Mouse (Mus musculus): ENCODE data around the gene Wdr66. TPM values are rescaled to one million over a fixed set of nuclear protein-coding genes. Genes with fewer than 3 reads are reported as not detected.

Wdr66 gene
- polyA plus RNA-seq, 1 experiment from 2014 or later, result 1.7 TPM

GRCm38 (mm10) chr5:123232180-123232579 is 19.7 kb upstream of the Wdr66 start:
- WGBS, result 90% methylated on average over 2 of the region's 2 CpGs
- Histone ChIP-seq H3K27ac (ENCODE audit: low read length) (no peak overlapping the region), H3K9ac (replicated peaks; ENCODE audit: low read length) (no peak overlapping the region), H3K9me3 (ENCODE audit: low read length) (no peaks in the 10 kb centered on the region), H3K4me2 (replicated peaks; ENCODE audit: low read depth, low read length) (no peak overlapping the region), H3K36me3 (ENCODE audit: insufficient read depth, low read length) (0 out of 2 replicates have a peak, but pooled peaks cover 2% of the 10 kb centered on the region), H3K4me3 (ENCODE audit: low read length) (no peak overlapping the region), H3K4me1 (ENCODE audit: insufficient read depth, low read length) (peaks cover 9% of the 10 kb centered on the region), H3K27me3 (ENCODE audit: insufficient read depth, low read length) (no peaks in the 10 kb centered on the region)
- ATAC-seq (ENCODE audit: low FRiP score, low TSS enrichment), result no peak

DNA sequence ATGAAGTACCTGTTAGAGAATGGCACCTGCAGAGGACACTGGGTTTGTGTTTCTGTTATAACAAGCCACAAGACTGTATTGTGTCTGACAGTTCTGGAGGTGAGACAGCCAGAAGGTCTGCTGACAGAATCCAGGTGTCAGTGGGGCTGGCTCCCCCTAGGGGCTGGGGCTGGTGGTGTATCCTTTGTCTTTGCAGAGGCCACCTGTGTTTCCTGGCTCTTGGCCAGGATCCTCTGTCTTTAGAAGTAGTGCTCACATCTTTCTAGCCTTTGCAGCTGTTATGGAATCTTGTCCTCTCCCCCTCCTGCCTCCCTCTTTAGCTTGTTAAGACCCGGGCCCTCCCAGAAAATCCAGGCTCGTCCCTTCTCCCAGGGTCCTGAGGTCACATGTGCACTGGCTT is 16.2 kb upstream of the Wdr66 start:
- no peaks in the 10 kb centered on the region for H3K9me3 ChIP-seq (ENCODE audit: low read length)

GRCm38 (mm10) chr5:123236426-123236825 is 15.5 kb upstream of the Wdr66 start:
- no peak overlapping the region for H3K4me2 ChIP-seq (replicated peaks; ENCODE audit: low read depth, low read length)
- ATAC-seq (ENCODE audit: low FRiP score, low TSS enrichment), result no peak
- WGBS, result 89% methylated on average over 9 of the region's 9 CpGs
- H3K4me1 ChIP-seq (ENCODE audit: insufficient read depth, low read length), result no peaks in the 10 kb centered on the region
- H3K9ac ChIP-seq (replicated peaks; ENCODE audit: low read length), result no peak overlapping the region
- H3K9me3 ChIP-seq (ENCODE audit: low read length), result no peaks in the 10 kb centered on the region
- no peak overlapping the region for H3K4me3 ChIP-seq (ENCODE audit: low read length)
- H3K27me3 ChIP-seq (ENCODE audit: insufficient read depth, low read length), result no peaks in the 10 kb centered on the region
- peaks cover 23% of the 10 kb centered on the region for H3K36me3 ChIP-seq (ENCODE audit: insufficient read depth, low read length)
- no peak overlapping the region for H3K27ac ChIP-seq (ENCODE audit: low read length)

More for the DNA sequence above, 16.2 kb upstream of the Wdr66 start:
- H3K36me3 ChIP-seq (ENCODE audit: insufficient read depth, low read length), result peaks cover 16% of the 10 kb centered on the region
- no peak overlapping the region for H3K9ac ChIP-seq (replicated peaks; ENCODE audit: low read length)
- 22% methylated on average over 2 of the region's 2 CpGs for WGBS
- no peak overlapping the region for H3K27ac ChIP-seq (ENCODE audit: low read length)
- no peaks in the 10 kb centered on the region for H3K4me1 ChIP-seq (ENCODE audit: insufficient read depth, low read length)
- no peak overlapping the region for H3K4me2 ChIP-seq (replicated peaks; ENCODE audit: low read depth, low read length)
- no peak overlapping the region for H3K4me3 ChIP-seq (ENCODE audit: low read length)
- H3K27me3 ChIP-seq (ENCODE audit: insufficient read depth, low read length), result no peaks in the 10 kb centered on the region
- no peak for ATAC-seq (ENCODE audit: low FRiP score, low TSS enrichment)

GRCm38 (mm10) chr5:123239501-123239900 is 12.4 kb upstream of the Wdr66 start:
- Histone ChIP-seq H3K36me3 (ENCODE audit: insufficient read depth, low read length) (peaks cover 49% of the 10 kb centered on the region), H3K9me3 (ENCODE audit: low read length) (no peaks in the 10 kb centered on the region)

DNA sequence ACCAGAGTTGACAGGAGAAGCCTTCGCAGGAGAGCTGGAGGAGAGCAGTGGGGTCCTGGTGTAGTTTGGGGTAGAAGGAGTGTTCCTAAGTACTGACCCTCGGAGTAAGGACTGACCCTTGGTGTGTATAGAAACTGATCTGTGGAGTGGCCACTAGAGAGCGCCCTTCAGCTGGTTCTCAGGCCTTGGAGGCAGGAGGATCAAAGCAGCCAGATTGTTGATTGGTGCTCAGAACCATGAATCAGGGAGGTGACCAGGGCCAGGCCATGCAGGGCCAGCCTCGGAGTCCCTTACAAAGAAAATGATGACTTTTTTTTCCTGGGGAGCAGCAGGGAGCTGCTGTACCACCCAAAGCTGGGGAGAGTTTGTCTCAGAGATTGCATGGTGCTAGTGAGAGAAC is 6.4 kb upstream of the Wdr66 start:
- Histone ChIP-seq H3K36me3 (ENCODE audit: insufficient read depth, low read length) (peaks cover 44% of the 10 kb centered on the region), H3K9me3 (ENCODE audit: low read length) (no peaks in the 10 kb centered on the region), H3K4me3 (ENCODE audit: low read length) (no peak overlapping the region), H3K27ac (ENCODE audit: low read length) (no peak overlapping the region), H3K9ac (replicated peaks; ENCODE audit: low read length) (no peak overlapping the region), H3K27me3 (ENCODE audit: insufficient read depth, low read length) (no peaks in the 10 kb centered on the region), H3K4me2 (replicated peaks; ENCODE audit: low read depth, low read length) (no peak overlapping the region), H3K4me1 (ENCODE audit: insufficient read depth, low read length) (0 out of 2 replicates have a peak, but pooled peaks cover 3% of the 10 kb centered on the region)
- 0 out of 2 replicates have a peak, but pooled peaks have one; percentile 63 for ATAC-seq (ENCODE audit: low FRiP score, low TSS enrichment)
- WGBS, result 18% methylated on average over 4 of the region's 4 CpGs

More at GRCm38 (mm10) chr5:123239501-123239900, 12.4 kb upstream of the Wdr66 start:
- Histone ChIP-seq H3K4me2 (replicated peaks; ENCODE audit: low read depth, low read length) (no peak overlapping the region), H3K27me3 (ENCODE audit: insufficient read depth, low read length) (no peaks in the 10 kb centered on the region), H3K4me3 (ENCODE audit: low read length) (no peak overlapping the region), H3K9ac (replicated peaks; ENCODE audit: low read length) (no peak overlapping the region), H3K27ac (ENCODE audit: low read length) (no peak overlapping the region), H3K4me1 (ENCODE audit: insufficient read depth, low read length) (no peaks in the 10 kb centered on the region)
- whole genome bisulfite sequencing, result 90% methylated on average over 11 of the region's 11 CpGs
- no peak for ATAC-seq (ENCODE audit: low FRiP score, low TSS enrichment)

DNA sequence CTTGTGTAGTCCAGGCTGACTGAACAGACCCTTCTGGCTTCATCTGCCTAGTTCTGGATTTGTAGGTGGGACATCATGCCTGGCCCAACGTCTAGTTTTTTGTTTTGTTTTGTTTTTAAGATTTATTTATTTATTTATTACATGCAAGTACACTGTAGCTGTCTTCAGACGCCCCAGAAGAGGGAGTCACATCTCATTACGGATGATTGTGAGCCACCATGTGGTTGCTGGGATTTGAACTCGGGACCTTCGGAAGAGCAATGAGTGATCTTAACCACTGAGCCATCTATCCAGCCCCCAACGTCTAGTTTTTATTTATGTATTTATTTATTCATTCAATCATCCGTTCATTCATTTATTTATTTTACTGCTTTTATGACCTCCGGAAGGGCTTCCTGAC is 512 bp upstream of the Wdr66 start:
- Histone ChIP-seq H3K4me1 (ENCODE audit: insufficient read depth, low read length) (peaks cover 3% of the 10 kb centered on the region), H3K27me3 (ENCODE audit: insufficient read depth, low read length) (no peaks in the 10 kb centered on the region; the same call in 1 of the 2 replicates), H3K36me3 (ENCODE audit: insufficient read depth, low read length) (peaks cover 7% of the 10 kb centered on the region; the same call in 1 of the 2 replicates), H3K4me2 (replicated peaks; ENCODE audit: low read depth, low read length) (peak overlapping the region; percentile 51), H3K27ac (ENCODE audit: low read length) (no peak overlapping the region), H3K4me3 (ENCODE audit: low read length) (no peak overlapping the region), H3K9ac (replicated peaks; ENCODE audit: low read length) (no peak overlapping the region), H3K9me3 (ENCODE audit: low read length) (no peaks in the 10 kb centered on the region)
- 65% methylated on average over 8 of the region's 8 CpGs for WGBS
- no peak for ATAC-seq (ENCODE audit: low FRiP score, low TSS enrichment)

- Histone ChIP-seq H3K36me3 (ENCODE audit: insufficient read depth, low read length) (no peaks in the 10 kb centered on the region), H3K4me2 (replicated peaks; ENCODE audit: low read depth, low read length) (peak overlapping the region; percentile 36), H3K9ac (replicated peaks; ENCODE audit: low read length) (no peak overlapping the region; the same call in 1 of the 2 replicates), H3K4me1 (ENCODE audit: insufficient read depth, low read length) (peaks cover 7% of the 10 kb centered on the region), H3K27ac (ENCODE audit: low read length) (peak overlapping the region; percentile 26; the same call in 1 of the 2 replicates), H3K4me3 (ENCODE audit: low read length) (peak overlapping the region; percentile 13; the same call in 1 of the 2 replicates), H3K27me3 (ENCODE audit: insufficient read depth, low read length) (no peaks in the 10 kb centered on the region; the same call in 1 of the 2 replicates), H3K9me3 (ENCODE audit: low read length) (no peaks in the 10 kb centered on the region)
- ATAC-seq (ENCODE audit: low FRiP score, low TSS enrichment), result 0 out of 2 replicates have a peak, but pooled peaks have one; percentile 35
- WGBS, result 36% methylated on average over 23 of the region's 23 CpGs
Measured at GRCm38 (mm10) chr5:123256841-123257755, 5.2 kb downstream of the Wdr66 start.

DNA sequence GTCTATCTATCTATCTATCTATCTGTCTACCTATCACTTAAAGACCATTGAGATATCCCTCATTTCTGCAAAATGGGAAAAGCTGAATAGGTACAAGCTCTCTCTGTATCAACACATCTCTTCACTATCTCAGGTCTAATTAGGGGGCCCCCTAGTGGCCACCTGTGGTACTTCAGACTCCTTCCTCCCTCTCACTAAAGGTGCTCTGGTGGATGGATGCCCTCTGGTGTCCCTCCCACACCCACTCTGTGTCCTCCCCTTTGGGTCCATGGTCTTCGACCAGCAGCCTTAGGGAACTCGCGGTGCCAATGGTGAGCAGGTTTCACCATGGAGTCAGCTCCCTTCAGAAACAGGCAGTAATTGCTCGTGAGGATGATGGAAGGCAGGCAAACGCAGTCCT is 7.1 kb downstream of the Wdr66 start:
- peaks cover 6% of the 10 kb centered on the region; the same call in 1 of the 2 replicates for H3K4me1 ChIP-seq (ENCODE audit: insufficient read depth, low read length)
- H3K9ac ChIP-seq (replicated peaks; ENCODE audit: low read length), result no peak overlapping the region
- H3K36me3 ChIP-seq (ENCODE audit: insufficient read depth, low read length), result no peaks in the 10 kb centered on the region
- H3K4me2 ChIP-seq (replicated peaks; ENCODE audit: low read depth, low read length), result no peak overlapping the region
- ATAC-seq (ENCODE audit: low FRiP score, low TSS enrichment), result no peak
- H3K27me3 ChIP-seq (ENCODE audit: insufficient read depth, low read length), result no peaks in the 10 kb centered on the region
- WGBS, result 48% methylated on average over 5 of the region's 5 CpGs
- no peak overlapping the region for H3K27ac ChIP-seq (ENCODE audit: low read length)
- no peaks in the 10 kb centered on the region for H3K9me3 ChIP-seq (ENCODE audit: low read length)
- H3K4me3 ChIP-seq (ENCODE audit: low read length), result no peak overlapping the region

GRCm38 (mm10) chr5:123260698-123261097 is 8.8 kb downstream of the Wdr66 start:
- Histone ChIP-seq H3K4me2 (replicated peaks; ENCODE audit: low read depth, low read length) (no peak overlapping the region), H3K9ac (replicated peaks; ENCODE audit: low read length) (no peak overlapping the region), H3K27me3 (ENCODE audit: insufficient read depth, low read length) (no peaks in the 10 kb centered on the region), H3K4me1 (ENCODE audit: insufficient read depth, low read length) (peaks cover 6% of the 10 kb centered on the region; the same call in 1 of the 2 replicates), H3K36me3 (ENCODE audit: insufficient read depth, low read length) (no peaks in the 10 kb centered on the region), H3K9me3 (ENCODE audit: low read length) (no peaks in the 10 kb centered on the region), H3K27ac (ENCODE audit: low read length) (no peak overlapping the region), H3K4me3 (ENCODE audit: low read length) (no peak overlapping the region)
- 72% methylated on average over 8 of the region's 8 CpGs for WGBS
- ATAC-seq (ENCODE audit: low FRiP score, low TSS enrichment), result no peak

DNA sequence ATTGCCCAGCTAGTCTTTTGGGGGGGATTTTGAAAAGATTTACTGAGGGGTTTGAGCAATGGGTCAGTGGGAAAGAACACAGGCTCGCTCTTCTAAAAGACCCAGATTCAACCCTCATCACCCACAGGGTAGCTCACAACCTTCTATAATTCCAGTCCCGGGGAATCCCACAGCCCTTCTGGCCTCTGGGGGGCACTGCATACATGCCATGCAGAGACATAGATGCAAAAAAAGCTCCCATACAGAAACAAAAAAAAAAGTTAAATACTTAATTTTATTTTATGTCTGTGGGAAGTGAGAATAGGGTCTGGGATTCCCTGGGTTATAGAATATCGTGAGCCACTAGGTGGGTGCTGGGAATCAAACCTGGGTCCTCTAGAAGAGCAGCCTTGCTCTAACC is 15.0 kb downstream of the Wdr66 start:
- WGBS, result 83% methylated on average over 3 of the region's 3 CpGs
- no peak for ATAC-seq (ENCODE audit: low FRiP score, low TSS enrichment)
- Histone ChIP-seq H3K36me3 (ENCODE audit: insufficient read depth, low read length) (no peaks in the 10 kb centered on the region), H3K4me1 (ENCODE audit: insufficient read depth, low read length) (peaks cover 3% of the 10 kb centered on the region; the same call in 1 of the 2 replicates), H3K27ac (ENCODE audit: low read length) (no peak overlapping the region), H3K4me2 (replicated peaks; ENCODE audit: low read depth, low read length) (no peak overlapping the region), H3K4me3 (ENCODE audit: low read length) (no peak overlapping the region), H3K9me3 (ENCODE audit: low read length) (0 out of 2 replicates have a peak, but pooled peaks cover 4% of the 10 kb centered on the region), H3K9ac (replicated peaks; ENCODE audit: low read length) (no peak overlapping the region), H3K27me3 (ENCODE audit: insufficient read depth, low read length) (no peaks in the 10 kb centered on the region)
